Mouse (Mus musculus): ENCODE data around the gene Sox15.

Sox15 gene

GRCm38 (mm10) chr11:69680136-69680855, 25.2 kb downstream of the Sox15 start:
- no peak for DNase-seq (ENCODE audit: low spot score)

GRCm38 (mm10) chr11:69681314-69682208, 26.4 kb downstream of the Sox15 start, which contains the start of gene Senp3:
Gene Senp3 (minus strand): TSS chr11:69682084.
- peak; percentile 92 for DNase-seq (ENCODE audit: low spot score)

- DNase-seq (ENCODE audit: low spot score), result no peak
These were observed 27.2 kb downstream of the Sox15 start for GRCm38 (mm10) chr11:69682209-69682839.

- DNase-seq (ENCODE audit: low spot score), result peak; percentile 93
These were observed 27.9 kb downstream of the Sox15 start for GRCm38 (mm10) chr11:69682840-69683533.

GRCm38 (mm10) chr11:69683576-69683975, 28.5 kb downstream of the Sox15 start:
- no peak for DNase-seq (ENCODE audit: low spot score)

GRCm38 (mm10) chr11:69684128-69684745, 29.1 kb downstream of the Sox15 start:
- DNase-seq (ENCODE audit: low spot score), result no peak

GRCm38 (mm10) chr11:69684936-69685335, 29.8 kb downstream of the Sox15 start:
- no peak for DNase-seq (ENCODE audit: low spot score)

GRCm38 (mm10) chr11:69685526-69686148, 30.5 kb downstream of the Sox15 start, which contains the start of gene Tnfsf13:
Gene Tnfsf13 (minus strand): TSS chr11:69685784.
- DNase-seq (ENCODE audit: low spot score), result peak; percentile 44

GRCm38 (mm10) chr11:69686377-69686776, 31.3 kb downstream of the Sox15 start:
- peak; percentile 62 for DNase-seq (ENCODE audit: low spot score)

- no peak for DNase-seq (ENCODE audit: low spot score)
These were observed 31.9 kb downstream of the Sox15 start for GRCm38 (mm10) chr11:69687061-69687460.

GRCm38 (mm10) chr11:69689891-69690290, 34.8 kb downstream of the Sox15 start:
- DNase-seq (ENCODE audit: low spot score), result no peak

GRCm38 (mm10) chr11:69692196-69692811, 37.2 kb downstream of the Sox15 start:
- DNase-seq (ENCODE audit: low spot score), result no peak

- DNase-seq (ENCODE audit: low spot score), result no peak
These were observed 37.7 kb downstream of the Sox15 start for GRCm38 (mm10) chr11:69692863-69693262.

GRCm38 (mm10) chr11:69693421-69693965, 38.4 kb downstream of the Sox15 start:
- DNase-seq (ENCODE audit: low spot score), result no peak

- no peak for DNase-seq (ENCODE audit: low spot score)
These were observed 39.9 kb downstream of the Sox15 start for GRCm38 (mm10) chr11:69695046-69695360.

GRCm38 (mm10) chr11:69695361-69696181, 40.5 kb downstream of the Sox15 start, which contains the start of the genes Tnfsf12 and Tnfsfm13:
Gene Tnfsf12 (minus strand): TSS chr11:69695849.
Gene Tnfsfm13 (minus strand): TSS chr11:69696098.
- DNase-seq (ENCODE audit: low spot score), result peak; percentile 58

- DNase-seq (ENCODE audit: low spot score), result no peak
These were observed 42.3 kb downstream of the Sox15 start for GRCm38 (mm10) chr11:69697396-69697795.

- no peak for DNase-seq (ENCODE audit: low spot score)
These were observed 43.5 kb downstream of the Sox15 start for GRCm38 (mm10) chr11:69698574-69698973.

- no peak for DNase-seq (ENCODE audit: low spot score)
These were observed 44.5 kb downstream of the Sox15 start for GRCm38 (mm10) chr11:69699595-69699994.
